Mouse (Mus musculus): ENCODE results near the gene Wipi1.

DNA sequence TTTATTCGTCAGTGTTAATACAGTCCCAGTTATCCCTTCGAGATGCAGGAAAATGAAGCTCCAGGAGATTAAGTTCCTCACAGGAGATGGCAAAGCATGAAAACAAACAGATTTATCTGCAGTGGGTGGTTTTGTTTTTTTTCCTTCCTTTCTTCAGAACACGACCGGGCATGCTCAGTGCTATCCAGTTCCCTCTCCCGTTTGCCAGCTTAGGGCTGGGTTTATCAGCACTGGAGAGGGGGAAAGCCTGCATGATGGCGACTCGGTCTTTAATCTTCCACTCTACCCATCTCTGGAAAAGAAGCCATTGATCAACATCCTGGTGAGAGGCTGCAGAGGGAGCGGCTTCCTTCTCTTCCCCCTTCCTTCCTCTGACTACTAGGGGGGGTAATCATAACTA, 37.4 kb upstream of the Wipi1 start, which contains the start of gene Prkar1a:
- TF ChIP-seq CTCF (conservative IDR thresholded peaks at IDR 0.05; ENCODE audit: low read length) (no peak), NANOG (IDR thresholded peaks at IDR 0.05; ENCODE audit: borderline replicate concordance, low read length) (no peak), POU5F1 (IDR thresholded peaks at IDR 0.05; ENCODE audit: borderline replicate concordance, low read length) (no peak)
